Mouse (Mus musculus) adipocyte (in vitro differentiated cells): ENCODE data around the gene Fam69a.

ENCODE experiments used
- DNase-seq: peaks from one replicate; pipeline ENCODE4 v3.0.0-alpha.2; 2016; ENCODE audit warnings: low spot score

Fam69a gene

DNA sequence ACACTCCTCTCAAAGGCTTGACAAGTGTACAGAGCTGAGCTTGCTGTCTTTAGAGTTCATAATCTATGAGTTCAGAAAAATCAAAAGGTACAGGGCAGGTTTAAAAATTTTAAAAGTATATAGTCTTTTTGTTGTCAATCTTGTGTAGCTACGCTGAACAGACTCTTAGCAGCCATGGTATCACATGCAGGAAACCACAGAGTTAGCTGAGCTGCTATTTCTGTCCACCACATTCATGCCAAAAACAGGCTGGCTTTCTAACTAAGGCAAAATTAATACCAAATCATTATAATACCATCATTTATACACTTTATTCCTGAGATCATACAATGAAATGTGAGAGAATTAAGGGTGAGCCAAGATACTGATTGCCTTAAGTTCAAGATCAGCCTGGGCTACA lies 40.4 kb downstream of the Fam69a start:
- DNase-seq = no peak

DNA sequence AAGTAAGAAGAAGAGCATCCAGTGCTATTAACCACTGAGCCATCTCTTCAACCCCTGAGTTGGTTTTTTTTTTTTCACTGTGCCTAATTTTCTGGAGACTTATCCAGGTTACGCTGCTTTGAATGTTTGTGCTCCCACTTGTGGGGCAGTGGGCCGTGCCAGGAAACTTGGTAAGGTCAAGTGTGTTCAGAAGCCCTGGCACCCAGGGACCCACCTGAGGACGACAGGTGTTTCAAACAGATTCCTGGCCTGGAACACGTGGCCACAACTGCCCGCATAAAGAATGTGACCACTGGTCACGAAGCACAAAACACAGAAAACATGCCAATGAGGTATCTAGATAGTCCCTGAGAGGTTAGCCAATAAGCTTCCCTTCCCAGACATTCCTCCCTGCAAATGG lies 43.4 kb downstream of the Fam69a start:
- DNase-seq = no peak

DNA sequence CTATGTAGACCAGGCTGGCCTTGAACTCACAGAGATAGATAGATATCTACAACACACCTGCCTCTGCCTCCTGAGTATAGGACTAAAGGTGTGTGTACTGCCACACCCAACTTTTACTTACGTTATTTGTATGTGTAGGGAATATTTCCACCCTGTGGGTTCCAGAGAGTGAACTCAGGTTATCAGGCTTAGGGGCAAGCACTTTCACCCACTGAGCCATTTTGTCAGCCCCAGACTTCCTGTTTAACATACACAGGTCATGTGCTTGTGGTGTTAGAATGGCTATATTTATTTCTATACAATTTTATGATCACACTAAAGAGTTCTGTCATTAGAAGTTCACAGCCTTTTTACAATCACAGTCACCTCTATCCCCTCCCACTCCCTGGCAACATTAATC lies 43.9 kb downstream of the Fam69a start:
- DNase-seq = no peak

DNA sequence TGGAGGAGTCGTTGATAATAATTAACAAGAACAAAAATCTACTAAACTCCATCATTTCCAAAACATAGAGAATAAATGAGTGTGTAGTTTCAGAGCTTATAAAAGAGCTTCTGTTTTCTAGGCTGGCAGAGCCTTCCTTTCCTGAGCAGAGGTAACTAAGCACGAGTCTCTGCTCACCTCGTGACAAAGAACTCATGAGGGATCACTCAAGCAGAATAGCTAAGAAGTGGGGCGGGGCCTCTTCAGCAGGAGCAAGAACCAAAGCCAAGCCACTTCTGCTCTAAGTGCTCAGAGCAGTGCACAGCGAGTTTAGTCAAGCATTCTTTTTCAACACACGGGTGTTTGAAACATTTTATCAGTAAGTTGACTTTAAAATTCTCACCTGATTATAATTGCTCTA lies 45.7 kb downstream of the Fam69a start:
- no peak for DNase-seq

DNA sequence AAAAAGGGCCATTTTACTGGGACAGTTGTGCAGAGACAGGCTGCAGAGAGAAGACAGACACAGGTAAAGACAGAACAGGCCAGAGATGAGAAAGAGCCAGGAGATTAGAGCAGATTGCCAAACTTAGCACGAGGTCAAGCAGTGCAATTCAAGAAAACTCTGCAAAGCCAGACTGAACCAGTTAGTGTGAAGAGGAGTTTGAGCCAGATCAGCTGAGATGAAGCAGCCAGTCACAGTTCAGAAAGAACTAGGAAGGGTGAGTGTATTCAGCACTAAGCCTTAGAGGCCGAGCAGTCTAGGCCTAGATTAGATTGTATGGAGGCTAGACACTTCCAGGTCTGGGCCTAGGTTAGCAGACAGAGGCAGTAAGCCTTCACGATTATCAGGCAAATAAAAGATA lies 47.2 kb downstream of the Fam69a start:
- peak; percentile 51 for DNase-seq

DNA sequence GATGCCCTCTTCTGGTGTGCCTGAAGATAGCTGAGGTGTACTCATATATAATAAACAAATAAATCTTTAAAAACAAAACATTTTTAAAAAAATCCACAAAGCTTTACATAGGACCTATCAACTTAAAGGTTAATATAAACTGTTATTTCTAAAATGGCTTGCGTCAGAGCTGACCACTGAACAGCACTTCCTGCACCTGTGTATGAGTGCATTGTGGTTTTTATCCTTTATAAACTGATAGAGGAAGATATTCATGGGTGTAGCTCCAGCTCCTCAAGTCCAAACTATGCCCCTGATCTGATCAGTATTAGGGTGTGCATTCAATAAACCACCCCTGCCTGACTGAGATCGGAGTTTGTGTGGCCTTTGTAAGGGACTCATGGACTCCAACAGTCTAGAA lies 48.0 kb downstream of the Fam69a start:
- DNase-seq = no peak

DNA sequence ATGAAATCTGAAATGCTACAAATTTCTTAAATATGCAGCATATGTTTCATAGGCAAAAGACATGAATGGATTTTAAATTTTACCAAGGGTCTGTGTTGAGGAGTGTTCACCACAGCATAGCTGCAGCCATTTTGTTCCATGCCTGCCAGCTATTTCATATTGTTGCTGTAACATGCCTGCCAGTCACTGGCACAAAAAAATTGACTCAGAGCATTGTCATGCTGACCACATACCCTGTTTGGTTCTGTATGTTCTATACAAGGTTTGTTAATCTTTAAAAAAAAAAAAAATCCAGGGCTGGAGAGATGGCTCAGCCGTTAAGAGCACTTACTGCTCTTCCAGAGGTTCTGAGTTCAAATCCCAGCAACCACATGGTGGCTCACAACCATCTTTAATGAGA lies 48.4 kb downstream of the Fam69a start:
- DNase-seq = peak; percentile 52

DNA sequence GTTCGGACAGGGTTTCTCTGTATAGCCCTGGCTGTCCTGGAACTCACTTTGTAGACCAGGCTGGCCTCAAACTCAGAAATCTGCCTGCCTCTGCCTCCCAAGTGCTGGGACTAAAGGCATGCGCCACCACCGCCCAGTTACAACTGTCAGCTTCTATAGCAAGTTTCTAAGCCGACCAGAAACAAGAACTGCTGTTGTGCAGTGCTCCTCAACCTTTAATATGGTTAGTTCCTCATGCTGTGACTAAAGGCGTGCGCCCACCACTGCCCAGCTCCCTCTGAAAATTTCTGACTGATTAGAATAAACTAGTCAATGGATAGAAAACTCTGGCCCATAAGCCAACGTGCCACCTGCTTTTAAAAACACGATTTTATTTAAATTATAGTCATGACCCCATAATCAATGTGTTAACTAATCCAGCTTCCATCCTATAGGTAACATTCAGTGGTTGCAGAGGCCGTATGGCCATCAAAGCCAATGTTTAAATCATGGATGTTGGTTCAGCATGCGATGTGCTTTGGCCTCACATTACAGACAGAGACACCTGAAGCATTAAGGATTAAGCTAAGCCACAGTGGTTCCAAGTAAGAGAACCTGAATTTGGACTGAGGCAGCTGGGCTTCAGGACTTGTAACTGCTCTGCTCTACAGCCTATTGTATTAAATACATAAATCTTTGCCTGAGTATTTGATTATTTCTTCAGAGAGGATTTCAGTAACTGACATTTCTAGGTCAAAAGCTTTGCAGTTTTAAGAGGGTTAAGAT lies 50.1 kb downstream of the Fam69a start:
- DNase-seq = no peak

DNA sequence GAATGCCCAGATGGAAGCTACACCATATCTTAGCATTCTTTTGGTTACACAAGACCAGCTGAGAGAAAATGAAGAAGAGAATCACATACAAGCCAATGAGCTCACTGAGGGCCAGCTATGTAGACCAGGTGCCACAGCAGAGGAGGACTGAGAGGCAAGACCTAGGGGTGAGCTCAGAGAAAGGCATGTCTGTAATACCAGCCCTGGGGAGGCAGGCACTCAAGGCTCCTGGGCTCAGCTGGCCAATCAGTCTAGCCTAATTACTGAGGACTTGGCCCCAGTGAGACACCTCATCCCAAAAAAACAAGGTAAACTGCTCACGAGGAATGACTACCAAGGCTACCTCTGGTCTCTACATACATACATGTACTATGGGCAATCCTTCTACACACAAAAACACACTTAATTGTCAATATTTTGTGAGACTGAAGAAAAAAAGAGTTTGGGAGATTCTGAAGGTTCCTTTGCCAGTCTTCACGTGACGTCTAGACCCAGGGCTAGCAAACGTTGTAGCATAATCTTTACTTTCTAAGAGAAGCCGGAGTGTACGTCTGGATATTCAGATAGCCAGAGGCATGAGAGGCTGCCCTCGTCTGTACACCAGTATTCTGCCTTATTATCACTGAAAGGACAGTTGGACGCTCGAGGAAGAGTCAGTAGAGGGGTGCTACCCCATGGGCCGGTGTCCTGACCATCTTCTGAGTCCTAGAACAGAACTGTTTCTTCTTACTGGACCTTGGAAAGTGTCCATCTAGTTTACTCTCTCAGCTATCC lies 51.9 kb downstream of the Fam69a start:
- DNase-seq = no peak

DNA sequence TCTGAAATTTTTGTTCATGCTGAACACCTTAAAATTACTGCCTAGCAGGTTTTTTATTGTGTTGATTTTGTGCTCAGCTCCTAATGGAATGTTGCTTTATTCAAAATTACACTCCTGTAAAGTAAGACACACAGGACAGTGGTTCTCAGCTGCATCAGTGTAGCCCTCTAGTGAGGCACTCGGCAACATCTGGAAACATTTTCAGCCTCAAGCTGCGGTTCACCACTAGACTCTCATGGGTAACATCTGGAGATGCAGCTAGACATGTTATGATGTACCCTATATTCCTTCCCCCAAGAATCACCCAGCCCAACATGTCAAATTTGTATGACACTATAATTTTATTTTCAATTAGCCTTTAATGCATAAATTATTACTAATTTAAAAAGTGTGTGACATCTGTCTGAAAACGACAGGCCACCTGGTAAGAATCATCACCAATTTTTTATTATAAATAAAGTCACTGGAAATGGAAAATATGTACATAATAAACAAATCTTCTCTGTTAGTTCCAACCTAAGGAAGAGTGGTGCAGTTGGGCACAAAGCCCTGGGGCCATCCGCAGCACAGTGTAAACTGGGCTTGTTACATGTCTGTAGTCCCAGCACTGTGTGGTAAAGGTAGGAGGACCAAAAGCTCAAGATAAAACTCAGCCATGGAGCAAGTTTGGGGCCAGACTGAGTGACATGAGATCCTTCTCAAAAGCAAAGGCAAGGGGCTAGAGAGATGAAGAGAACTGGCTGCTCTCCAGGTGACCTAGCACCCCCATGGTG lies 53.5 kb downstream of the Fam69a start:
- DNase-seq = no peak

DNA sequence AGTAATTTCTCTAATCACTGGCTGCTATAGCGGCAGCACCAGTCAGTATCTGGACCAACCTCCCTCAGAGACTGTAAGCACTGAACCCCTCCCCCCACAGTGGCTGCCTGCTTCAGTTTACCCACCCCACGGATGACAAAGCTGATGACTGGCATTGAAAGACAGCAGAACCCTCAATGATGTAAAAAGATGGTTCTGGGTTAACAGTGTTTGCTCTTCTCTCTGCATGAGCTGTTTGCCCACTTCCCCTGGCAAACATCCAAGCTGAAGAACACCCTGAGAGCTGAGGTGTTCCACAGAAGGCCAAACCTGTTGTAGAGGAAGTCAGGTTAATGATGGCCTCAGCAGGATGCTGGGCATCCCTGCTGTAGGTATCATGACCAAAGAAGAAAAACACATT lies 54.3 kb downstream of the Fam69a start:
- no peak for DNase-seq

DNA sequence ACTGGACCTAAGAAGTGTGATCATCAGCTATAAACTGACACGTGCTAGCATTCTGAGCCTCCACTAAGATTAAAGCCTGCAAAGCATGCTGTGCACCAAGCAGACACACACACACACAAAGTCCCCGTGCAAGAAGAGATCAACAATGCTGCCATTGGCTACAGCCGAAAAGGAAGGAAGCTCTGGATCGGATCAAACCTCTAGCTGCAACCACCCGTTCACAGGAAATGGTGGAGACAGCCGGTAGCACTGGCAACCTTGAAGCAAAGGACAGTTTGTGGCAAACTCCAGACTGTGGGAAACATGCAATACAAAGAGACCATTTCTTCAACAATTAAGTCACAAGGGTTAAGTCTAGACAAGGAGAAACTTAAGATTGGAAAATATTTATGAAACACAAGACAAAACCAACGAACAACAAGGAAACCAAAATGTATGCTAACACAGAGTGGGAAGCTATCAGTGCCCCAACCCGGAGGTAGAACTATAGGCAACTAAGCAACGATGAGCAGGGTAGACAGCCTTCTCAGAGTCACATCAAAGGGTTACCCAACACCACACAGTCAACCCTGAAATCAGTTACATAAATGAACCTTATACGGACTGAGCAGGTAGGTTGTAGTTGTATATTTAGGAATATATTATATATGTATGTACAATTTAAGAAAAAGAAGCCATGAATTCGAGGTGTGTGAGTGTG lies 60.2 kb downstream of the Fam69a start:
- no peak for DNase-seq

DNA sequence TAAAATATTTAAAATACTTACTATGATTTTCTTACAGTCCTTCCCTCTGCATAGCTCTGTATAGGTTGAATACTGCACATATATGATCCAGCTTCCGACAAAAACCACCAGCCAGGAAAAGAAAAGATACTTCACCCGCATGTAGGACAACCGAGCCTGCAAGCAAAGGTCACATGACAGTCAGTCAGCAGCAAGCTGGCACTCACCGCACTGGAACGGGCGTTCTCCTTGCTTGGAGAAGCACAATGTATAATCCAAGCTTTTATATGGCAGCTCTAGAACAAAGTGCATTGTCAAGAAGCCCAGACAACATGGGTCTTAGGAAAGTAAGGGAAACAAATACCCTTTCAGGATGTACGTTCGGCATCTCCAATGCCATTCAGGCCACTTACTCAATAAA lies 62.3 kb downstream of the Fam69a start:
- no peak for DNase-seq

DNA sequence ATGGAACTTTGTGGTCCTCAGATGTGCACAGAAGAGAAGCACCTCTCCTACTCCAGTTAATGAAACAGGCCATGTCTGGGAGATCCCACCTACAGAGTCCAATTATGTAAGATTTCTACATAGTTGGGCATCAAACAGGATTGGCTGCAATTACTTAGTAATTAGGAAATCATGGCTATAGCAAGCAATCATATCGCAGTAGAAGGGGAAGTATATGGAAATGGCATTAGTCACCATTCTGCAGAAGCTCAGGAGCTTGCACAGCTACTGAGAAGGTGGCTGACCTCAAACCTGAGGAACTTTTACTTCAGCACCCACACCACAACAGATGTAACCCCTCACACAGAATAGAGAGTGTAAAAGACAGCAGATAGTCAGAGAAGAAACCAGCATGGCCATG lies 64.0 kb downstream of the Fam69a start:
- no peak for DNase-seq

DNA sequence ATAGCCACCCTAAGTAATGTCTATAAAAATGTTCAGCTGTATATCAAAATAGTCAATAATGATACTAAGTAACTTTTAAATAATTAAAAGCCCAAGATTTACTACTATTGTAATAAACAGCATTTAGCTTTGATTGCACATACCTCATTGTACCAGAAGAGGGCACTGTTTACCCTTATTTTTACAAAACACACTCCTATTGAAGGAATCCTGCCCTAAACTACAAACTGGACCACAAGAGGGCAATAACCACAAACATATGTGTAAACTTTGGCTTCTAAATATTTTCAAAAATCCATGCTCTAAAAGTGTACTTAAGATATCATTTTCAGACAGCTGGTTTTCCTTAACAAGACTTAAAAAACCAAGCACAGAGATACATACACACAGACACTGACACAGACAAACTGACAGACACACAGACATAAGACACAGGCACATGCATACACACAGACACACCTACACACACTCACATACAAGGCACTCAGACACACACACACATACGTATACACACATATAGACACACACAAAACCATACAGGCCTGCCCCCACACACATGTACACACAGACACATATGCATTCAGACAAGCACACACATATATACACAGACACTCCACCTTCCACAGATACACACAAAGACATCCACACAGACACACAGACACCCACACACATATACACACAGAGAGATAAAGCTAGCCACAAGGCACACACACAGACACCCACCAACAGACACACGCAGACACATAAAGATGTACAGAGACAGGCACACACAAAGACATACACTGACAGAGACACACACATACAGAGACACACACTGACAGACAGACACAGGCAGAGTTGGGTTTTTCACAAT lies 65.3 kb downstream of the Fam69a start:
- peak; percentile 90 for DNase-seq

DNA sequence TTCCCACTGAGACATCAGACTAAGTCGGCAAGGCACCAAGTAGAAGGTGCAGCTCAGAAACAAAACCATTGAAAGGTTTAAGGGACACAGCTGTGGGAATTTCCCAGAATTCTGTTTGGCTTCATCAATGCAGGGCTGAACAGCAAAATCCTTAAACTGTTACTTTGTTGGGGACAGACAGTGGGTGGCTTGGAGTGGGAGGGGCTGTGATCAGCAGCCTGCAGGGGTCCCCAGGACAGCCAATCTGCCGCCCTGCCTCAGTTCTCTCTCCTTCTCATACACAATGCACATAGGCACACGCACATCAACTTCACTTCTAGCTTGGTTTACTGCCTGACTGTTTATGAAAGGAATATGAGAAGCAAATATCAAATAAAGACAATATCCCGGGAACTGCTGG lies 71.6 kb downstream of the Fam69a start:
- no peak for DNase-seq

DNA sequence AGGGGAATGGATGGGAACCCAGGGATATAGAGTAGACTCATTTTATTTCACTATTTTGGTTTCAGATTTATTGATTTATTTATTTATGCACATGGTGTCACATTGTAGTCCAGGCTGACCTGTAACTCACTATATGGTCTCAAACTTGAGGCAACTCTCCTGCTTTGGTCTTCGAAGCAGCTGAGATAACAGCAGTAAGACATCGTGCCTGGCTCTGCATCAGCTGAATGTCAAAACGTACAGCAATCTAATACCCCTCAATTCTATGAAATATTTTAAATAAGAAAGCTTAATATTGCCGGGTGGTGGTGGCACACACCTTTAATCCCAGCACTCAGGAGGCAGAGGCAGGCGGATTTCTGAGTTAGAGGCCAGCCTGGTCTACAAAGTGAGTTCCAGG lies 75.9 kb downstream of the Fam69a start:
- no peak for DNase-seq

DNA sequence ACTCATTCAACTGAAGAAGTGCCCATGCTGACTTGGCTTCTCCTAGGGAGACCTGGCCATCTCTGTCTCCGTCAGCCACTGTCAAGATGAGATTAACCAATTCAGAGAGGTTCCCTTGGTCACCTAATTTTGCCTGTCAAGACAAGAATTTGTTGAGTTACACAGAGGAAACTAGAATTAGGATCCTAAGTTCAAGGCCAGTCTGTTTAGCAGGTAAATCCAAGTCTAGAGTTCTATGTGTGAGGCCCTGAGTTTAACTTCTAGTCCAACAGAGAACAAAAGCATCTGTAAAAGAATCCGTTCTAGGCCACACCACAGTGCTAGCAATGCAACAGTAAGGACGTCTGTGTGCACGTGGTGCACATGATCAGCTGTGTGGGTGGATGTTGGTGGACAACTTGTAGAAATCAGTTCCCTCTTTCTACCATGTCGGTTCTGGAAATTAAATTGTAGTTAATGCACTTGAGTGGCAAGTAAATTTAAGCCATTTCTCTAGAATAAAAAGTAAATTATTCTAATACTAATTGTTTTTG lies 76.7 kb downstream of the Fam69a start:
- no peak for DNase-seq

DNA sequence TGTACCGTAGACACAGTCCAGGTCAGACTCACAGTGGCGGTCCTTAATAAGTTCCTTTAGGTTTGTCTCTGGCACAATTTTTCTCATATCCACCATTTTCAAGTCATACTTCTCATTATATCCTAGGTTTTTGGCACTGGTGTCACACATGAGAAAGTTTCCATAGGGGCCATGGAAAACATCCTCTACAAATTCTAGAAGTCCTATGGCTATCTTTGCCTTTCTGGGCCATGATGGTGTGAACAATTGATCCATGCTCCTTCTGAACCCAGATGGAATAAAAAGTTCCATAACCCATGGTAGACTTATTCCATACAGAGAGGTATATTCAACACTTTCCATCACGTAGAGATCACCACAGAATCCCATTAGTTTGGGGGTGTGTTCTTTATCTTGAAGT lies 77.2 kb downstream of the Fam69a start:
- DNase-seq = no peak

DNA sequence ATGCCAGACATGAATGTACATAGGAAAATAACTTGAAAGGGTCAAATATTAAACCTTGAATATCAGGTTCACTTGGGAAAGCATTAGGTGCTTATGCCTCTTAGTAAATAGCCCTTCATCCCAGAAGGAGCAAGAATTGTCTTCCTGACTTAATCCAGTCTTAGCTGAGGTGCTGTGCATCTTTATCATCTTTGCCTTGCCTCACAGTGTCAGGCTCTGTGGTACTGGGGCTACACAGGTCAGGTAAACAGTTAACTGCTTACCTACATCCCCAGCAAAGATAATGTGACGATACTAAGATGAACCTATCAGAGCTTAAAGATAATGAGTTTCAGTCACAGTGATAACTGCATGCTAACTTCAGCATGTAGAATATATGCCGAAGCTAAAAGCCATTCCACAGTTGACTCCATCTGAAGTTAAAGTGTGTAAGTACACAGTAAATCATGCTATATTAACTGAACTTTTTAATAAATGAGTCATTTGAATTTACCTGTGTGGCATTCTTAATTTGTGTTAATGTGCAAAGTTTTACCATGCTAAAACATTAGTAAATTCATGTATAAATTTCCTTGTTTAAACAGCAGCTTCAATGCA lies 78.3 kb downstream of the Fam69a start:
- no peak for DNase-seq

DNA sequence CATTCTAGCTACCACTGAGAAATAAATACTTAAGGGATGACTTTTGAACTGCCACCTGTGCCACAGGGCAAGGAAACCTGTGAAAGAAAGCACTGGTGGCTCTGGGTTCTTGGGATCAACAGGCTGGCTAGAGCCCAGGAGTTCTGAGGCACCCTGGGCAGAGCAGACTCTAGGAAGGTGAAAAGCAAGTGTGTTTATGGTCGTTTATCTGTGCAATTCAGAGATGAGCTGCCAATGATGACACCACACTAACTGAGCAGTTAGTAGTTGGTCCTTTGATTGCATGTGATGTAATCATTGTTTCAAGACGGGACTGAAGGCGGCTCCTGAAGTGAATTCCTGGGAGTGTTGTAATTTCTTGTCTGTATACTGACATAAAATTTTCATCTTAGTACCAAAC lies 82.6 kb downstream of the Fam69a start:
- no peak for DNase-seq
